Mouse (Mus musculus): ENCODE measurements at regions not wholly inside any gene's neighbourhood (a gene's known extent, or its start where the extent isn't known, plus 50 kb on each side); places are given as distances from the start of the nearest gene placed in this dataset.

GRCm38 (mm10) chrX:143462632-143463031 lies 55.8 kb upstream of the Pak3 start:
- DNase-seq (ENCODE audit: low read depth), result no peak

- peak; percentile 0 for DNase-seq (ENCODE audit: low read depth)
Measured at GRCm38 (mm10) chrX:143448636-143449346, 54.7 kb upstream of the Chrdl1 start.

GRCm38 (mm10) chrX:143444581-143444980 lies 50.5 kb upstream of the Chrdl1 start:
- peak; percentile 45 for DNase-seq (ENCODE audit: low read depth)

Data from induced T-regulatory cell, adult 2 months (primary cell).